Mouse (Mus musculus) liver, adult 2 months (tissue): ENCODE results near the gene Vps4a. TPM values are rescaled to one million over a fixed set of nuclear protein-coding genes. Genes with fewer than 3 reads are reported as not detected.

Source experiments
- DNase-seq: peaks from one replicate; pipeline ENCODE4 v3.0.0-alpha.2; 2011; ENCODE audit warnings: low read depth, low spot score; ENCODE audit errors: extremely low read depth
- H3K27ac ChIP-seq: fragments of 200-500 bp; replicated peaks from 2 replicates; pipeline ENCODE4 v1.5.1; 2012; ENCODE audit warnings: low read depth, mild to moderate bottlenecking, control low read depth, inconsistent platforms, low read length; ENCODE audit not compliant: insufficient read depth
- H3K27me3 ChIP-seq: fragments of 200-500 bp; 2 replicates; pipeline ENCODE4 v1.6.1; 2012; ENCODE audit warnings: mild to moderate bottlenecking, moderate library complexity, low read length, inconsistent platforms; ENCODE audit not compliant: control insufficient read depth, insufficient read depth
- H3K36me3 ChIP-seq: fragments of 200-500 bp; 2 replicates; pipeline ENCODE4 v1.6.1; 2012; ENCODE audit warnings: low read length, inconsistent platforms; ENCODE audit not compliant: control insufficient read depth, insufficient read depth
- H3K4me1 ChIP-seq: fragments of 200-500 bp; 2 replicates; pipeline ENCODE4 v1.6.1; 2011; ENCODE audit warnings: low read length; ENCODE audit not compliant: control insufficient read depth, insufficient read depth
- H3K4me3 ChIP-seq: fragments of 200-500 bp; 2 replicates; pipeline ENCODE4 v1.5.1; 2011; ENCODE audit warnings: low read depth, mild to moderate bottlenecking, control low read depth, low read length, moderate library complexity; ENCODE audit not compliant: insufficient read depth
- H3K79me2 ChIP-seq: fragments of 200-500 bp; 2 replicates; pipeline ENCODE4 v1.6.1; 2012; ENCODE audit warnings: inconsistent platforms, mild to moderate bottlenecking, low read length, moderate library complexity; ENCODE audit not compliant: control insufficient read depth, insufficient read depth
- H3K9ac ChIP-seq: fragments of 200-500 bp; 2 replicates; pipeline ENCODE4 v1.6.1; 2012; ENCODE audit warnings: low read depth, mild to moderate bottlenecking, control low read depth, inconsistent platforms, low read length
- CTCF ChIP-seq: fragments of 200-500 bp; IDR thresholded peaks from 2 replicates; pipeline ENCODE4 v1.5.1; 2011; ENCODE audit warnings: low read depth, low read length, control low read depth
- POLR2A ChIP-seq: fragments of 200-500 bp; IDR thresholded peaks from 2 replicates; pipeline ENCODE4 v1.6.1; 2011; ENCODE audit warnings: low read length, control low read depth; ENCODE audit not compliant: insufficient read depth; ENCODE audit errors: extremely low read depth
- WGBS: fragments of 180-500 bp; shearing (Covaris S2); methylation state at CpG from one replicate; pipeline ENCODE4 v1.1.7; 2018; 5-methylcytosine and 5-hydroxymethylcytosine counted together
- polyA plus RNA-seq: library from polyadenylated mRNA; depleted of rRNA; stranded (reverse); fragments of >200 nt; gene quantifications from 2 replicates; pipeline ENCODE4 v1.2.3, GENCODE M21; 2012
- total RNA-seq: library from RNA; depleted of rRNA; stranded (reverse); fragments of >200 nt; gene quantifications from 2 replicates; pipeline ENCODE4 v1.2.3, GENCODE M21; 2014

The Vps4a gene
- total and polyA plus RNA-seq, 2 experiments = 9.7 to 11.2 TPM

DNA sequence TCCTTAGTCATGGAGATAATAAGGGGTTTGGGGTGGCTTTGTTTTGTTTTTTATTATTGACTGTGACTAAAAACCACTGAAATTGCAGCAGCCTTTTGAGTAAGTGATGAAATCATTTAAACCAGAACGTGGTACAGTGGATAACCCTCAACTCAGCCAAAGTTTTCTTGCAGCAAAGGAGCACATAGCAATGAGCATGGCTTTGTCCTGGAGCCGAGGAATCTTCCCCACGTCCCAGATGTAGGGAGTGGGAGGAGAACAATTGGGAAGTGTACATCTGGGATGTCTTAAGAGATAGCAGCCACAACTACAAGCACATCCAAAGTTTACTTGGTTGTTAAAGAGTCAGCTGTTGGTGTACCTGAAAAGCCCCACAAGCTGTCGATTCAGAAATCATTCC is 33.6 kb upstream of the Vps4a start:
- H3K36me3 ChIP-seq = peaks cover 4% of the 10 kb centered on the region; the same call in 1 of the 2 replicates
- H3K27me3 ChIP-seq = no peaks in the 10 kb centered on the region
- no peak for DNase-seq
- TF ChIP-seq CTCF (no peak), POLR2A (no peak)
- no peaks in the 10 kb centered on the region for H3K79me2 ChIP-seq
- no peak overlapping the region for H3K9ac ChIP-seq
- no peak overlapping the region for H3K4me3 ChIP-seq
- WGBS = 86% methylated on average over 4 of the region's 4 CpGs
- no peak overlapping the region for H3K27ac ChIP-seq
- no peaks in the 10 kb centered on the region for H3K4me1 ChIP-seq

DNA sequence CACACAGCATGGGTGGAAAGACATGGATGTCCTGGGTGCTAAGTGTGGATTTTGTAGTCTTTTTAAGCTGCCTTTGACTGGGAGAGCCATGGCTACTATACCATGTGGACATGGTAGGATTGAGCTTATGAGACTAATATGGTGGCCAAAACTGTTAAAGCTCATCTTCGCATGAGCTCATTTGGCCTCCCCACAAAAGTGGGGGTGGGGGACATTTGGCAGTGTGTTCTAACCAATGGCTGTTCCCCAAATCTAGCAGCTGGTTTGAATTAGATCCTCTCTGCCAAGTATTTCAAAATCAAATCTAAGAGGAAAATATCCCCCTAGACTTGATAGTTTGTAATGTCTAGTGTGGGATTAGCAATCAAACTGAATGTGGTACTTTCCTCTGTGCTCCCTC is 32.0 kb upstream of the Vps4a start:
- Histone ChIP-seq H3K36me3 (no peaks in the 10 kb centered on the region), H3K9ac (no peak overlapping the region), H3K4me3 (no peak overlapping the region), H3K4me1 (no peaks in the 10 kb centered on the region), H3K27me3 (no peaks in the 10 kb centered on the region), H3K27ac (no peak overlapping the region), H3K79me2 (no peaks in the 10 kb centered on the region)
- TF ChIP-seq POLR2A = no peak
- 74% methylated on average over 1 of the region's 1 CpGs for WGBS
- DNase-seq = no peak

DNA sequence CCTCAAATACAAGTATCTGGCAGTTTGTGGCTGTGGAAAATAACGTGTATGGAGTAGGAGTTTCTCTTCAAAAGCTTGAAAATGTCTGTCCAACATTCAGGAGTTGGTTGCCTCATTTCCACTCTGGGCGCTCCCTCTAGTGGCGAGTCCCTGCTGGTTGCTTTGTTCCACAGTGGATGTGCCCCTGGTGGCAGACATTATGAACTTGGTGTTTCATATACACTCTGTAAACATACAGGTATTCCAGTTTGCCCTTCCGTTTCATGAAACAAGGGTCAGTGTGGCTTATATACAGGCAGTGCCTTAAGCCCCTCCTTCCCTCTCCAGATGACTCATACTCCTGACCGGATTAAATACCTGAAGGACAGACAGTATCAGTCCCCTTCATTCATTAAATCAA is 28.5 kb upstream of the Vps4a start:
- no peaks in the 10 kb centered on the region for H3K27me3 ChIP-seq
- DNase-seq = peak; percentile 57
- TF ChIP-seq CTCF (peak; percentile 99), POLR2A (no peak)
- 7% methylated on average over 5 of the region's 5 CpGs for WGBS
- no peak overlapping the region for H3K27ac ChIP-seq
- no peak overlapping the region; the same call in 1 of the 2 replicates for H3K4me3 ChIP-seq
- no peaks in the 10 kb centered on the region for H3K36me3 ChIP-seq
- no peaks in the 10 kb centered on the region for H3K4me1 ChIP-seq
- H3K79me2 ChIP-seq = no peaks in the 10 kb centered on the region
- H3K9ac ChIP-seq = no peak overlapping the region

DNA sequence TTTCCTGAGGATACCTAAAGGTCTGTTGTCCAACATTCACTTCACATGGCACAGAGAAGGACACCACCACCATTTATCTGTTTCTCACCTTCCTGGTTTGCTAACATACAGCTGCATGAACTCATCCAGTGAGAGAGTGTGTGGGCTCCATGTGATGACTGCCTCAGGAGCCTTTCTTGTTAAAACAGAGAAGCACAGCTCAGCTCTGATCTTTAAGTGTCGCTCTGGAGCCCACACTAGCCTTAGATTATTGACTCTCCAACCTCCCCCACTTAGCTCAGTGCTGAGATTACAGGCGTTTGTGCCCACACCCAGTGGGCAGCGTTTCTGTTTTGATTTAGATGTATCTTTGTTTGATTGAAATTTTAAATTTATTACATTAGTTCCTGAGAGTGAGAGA is 23.2 kb upstream of the Vps4a start:
- H3K27me3 ChIP-seq = no peaks in the 10 kb centered on the region
- 94% methylated on average over 3 of the region's 3 CpGs for WGBS
- no peaks in the 10 kb centered on the region for H3K4me1 ChIP-seq
- no peak for TF ChIP-seq CTCF
- no peak overlapping the region for H3K27ac ChIP-seq
- DNase-seq = no peak
- peaks cover 6% of the 10 kb centered on the region; the same call in 1 of the 2 replicates for H3K36me3 ChIP-seq
- H3K79me2 ChIP-seq = no peaks in the 10 kb centered on the region
- no peak overlapping the region for H3K4me3 ChIP-seq
- no peak overlapping the region for H3K9ac ChIP-seq

DNA sequence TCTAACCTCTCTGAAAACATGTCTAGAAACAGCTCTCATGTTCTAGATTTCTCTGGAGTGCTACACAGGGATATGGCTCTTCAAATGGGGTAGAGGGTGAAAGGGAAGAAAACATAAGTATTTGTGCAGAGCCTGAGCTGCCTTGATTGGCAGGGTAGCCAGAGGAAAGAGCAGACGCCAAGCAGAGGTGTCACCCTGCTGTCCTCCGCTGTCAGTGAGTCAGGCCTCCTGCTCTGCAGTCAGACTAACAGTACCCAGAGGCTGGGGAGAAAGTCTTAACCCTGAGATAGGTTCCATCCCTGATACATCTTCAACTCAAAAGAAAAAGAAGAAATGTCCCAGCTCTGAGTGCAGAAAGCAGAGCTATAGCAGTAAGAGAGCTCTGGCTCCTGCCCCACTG is 18.4 kb upstream of the Vps4a start:
- no peaks in the 10 kb centered on the region for H3K79me2 ChIP-seq
- no peaks in the 10 kb centered on the region for H3K4me1 ChIP-seq
- no peak overlapping the region for H3K27ac ChIP-seq
- H3K4me3 ChIP-seq = no peak overlapping the region
- no peak overlapping the region for H3K9ac ChIP-seq
- 98% methylated on average over 2 of the region's 2 CpGs for WGBS
- no peaks in the 10 kb centered on the region for H3K27me3 ChIP-seq
- peaks cover 8% of the 10 kb centered on the region; the same call in 1 of the 2 replicates for H3K36me3 ChIP-seq
- TF ChIP-seq CTCF (no peak), POLR2A (no peak)
- no peak for DNase-seq

DNA sequence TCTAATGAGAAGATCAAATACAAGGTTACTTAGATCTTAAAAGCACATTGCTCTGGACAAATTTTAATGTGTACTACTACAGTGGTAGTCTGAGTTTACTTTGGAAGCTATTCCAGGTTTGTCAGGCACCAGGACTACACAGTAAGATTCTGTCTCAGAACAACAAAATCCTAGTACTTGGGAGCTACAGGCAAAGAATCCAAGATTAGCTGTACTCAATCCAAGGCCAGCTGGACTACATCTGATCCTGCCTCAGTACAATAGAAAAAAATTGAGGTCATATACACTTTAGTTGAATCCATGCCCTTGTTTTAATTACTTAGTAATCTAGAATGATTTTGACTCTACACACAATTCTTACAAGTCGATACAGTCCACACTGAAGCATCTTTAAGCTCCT is 16.1 kb upstream of the Vps4a start:
- 88% methylated on average over 1 of the region's 1 CpGs for WGBS
- no peaks in the 10 kb centered on the region for H3K27me3 ChIP-seq
- no peak overlapping the region for H3K9ac ChIP-seq
- H3K79me2 ChIP-seq = no peaks in the 10 kb centered on the region
- no peaks in the 10 kb centered on the region for H3K4me1 ChIP-seq
- no peak overlapping the region for H3K27ac ChIP-seq
- H3K4me3 ChIP-seq = no peak overlapping the region
- TF ChIP-seq POLR2A (no peak), CTCF (no peak)
- DNase-seq = no peak
- H3K36me3 ChIP-seq = peaks cover 8% of the 10 kb centered on the region; the same call in 1 of the 2 replicates
